Mouse (Mus musculus) myocyte (in vitro differentiated cells): ENCODE measurements at regions not wholly inside any gene's neighbourhood (a gene's known extent, or its start where the extent isn't known, plus 50 kb on each side); places are given as distances from the start of the nearest gene placed in this dataset.

ENCODE experiments used
- POLR2AphosphoS2 ChIP-seq: IDR thresholded peaks from one replicate; pipeline ENCODE4 v1.6.1; 2011; ENCODE audit warnings: low read depth, control low read depth; ENCODE audit not compliant: insufficient read length
- USF1 ChIP-seq: IDR thresholded peaks from one replicate; pipeline ENCODE4 v1.6.1; 2011; ENCODE audit warnings: low read depth, mild to moderate bottlenecking, control low read depth, moderate library complexity

GRCm38 (mm10) chr9:14003163-14003562 is 175.6 kb downstream of the Fam76b start:
- TF ChIP-seq POLR2AphosphoS2: no peak
- no peak for TF ChIP-seq USF1
